Mouse (Mus musculus) forebrain, embryonic 16.5 days (tissue): Measurements from ENCODE around the gene Fuz. TPM values are rescaled to one million over a fixed set of nuclear protein-coding genes. Genes with fewer than 3 reads are reported as not detected.

ENCODE experiments used
- ATAC-seq: fragments of 200-750 bp; cut with Nextera tagmentation; 2 replicates; pipeline ENCODE4 v1.8.0; 2017; ENCODE audit warnings: mild to moderate bottlenecking, moderate library complexity
- H3K27ac ChIP-seq: fragments of 300-500 bp; sonication (generic); 2 replicates; pipeline ENCODE4 v1.5.1; 2014; ENCODE audit warnings: low read length, control low read depth
- H3K27me3 ChIP-seq: fragments of 300-500 bp; sonication (generic); replicated peaks from 2 replicates; pipeline ENCODE4 v1.6.1; 2014; ENCODE audit warnings: low read length; ENCODE audit not compliant: control insufficient read depth, insufficient read depth
- H3K36me3 ChIP-seq: fragments of 300-500 bp; sonication (generic); 2 replicates; pipeline ENCODE4 v1.6.1; 2014; ENCODE audit not compliant: control insufficient read depth, insufficient read depth
- H3K4me1 ChIP-seq: fragments of 300-500 bp; sonication (generic); replicated peaks from 2 replicates; pipeline ENCODE4 v1.6.1; 2014; ENCODE audit warnings: low read length; ENCODE audit not compliant: control insufficient read depth, insufficient read depth
- H3K4me2 ChIP-seq: fragments of 300-500 bp; sonication (generic); 2 replicates; pipeline ENCODE4 v1.6.1; 2014; ENCODE audit warnings: mild to moderate bottlenecking, low read length, control low read depth
- H3K4me3 ChIP-seq: fragments of 300-500 bp; sonication (generic); replicated peaks from 2 replicates; pipeline ENCODE4 v1.5.1; 2014; ENCODE audit warnings: mild to moderate bottlenecking, low read length, control low read depth
- H3K9ac ChIP-seq: fragments of 300-500 bp; sonication (generic); replicated peaks from 2 replicates; pipeline ENCODE4 v1.6.1; 2014; ENCODE audit warnings: low read depth, low read length, control low read depth
- H3K9me3 ChIP-seq: fragments of 300-500 bp; sonication (generic); 2 replicates; pipeline ENCODE4 v1.6.1; 2016; ENCODE audit warnings: low read length; ENCODE audit not compliant: control insufficient read depth
- WGBS: fragments of 180-500 bp; shearing (Covaris S2); extraction: QIAGEN DNeasy Blood & Tissue Kit; methylation state at CpG from one replicate; pipeline ENCODE4 v1.1.7; 2014; 5-methylcytosine and 5-hydroxymethylcytosine counted together
- polyA plus RNA-seq: library from polyadenylated mRNA; unstranded; fragments of >200 nt; fragmentation: Nextera tagmentation; extraction: Ambion mirVana; gene quantifications from 2 replicates; pipeline ENCODE4 v1.2.1, GENCODE M21; 2015

The Fuz gene
- polyA plus RNA-seq, 1 experiment from 2014 or later: 21.2 TPM

DNA sequence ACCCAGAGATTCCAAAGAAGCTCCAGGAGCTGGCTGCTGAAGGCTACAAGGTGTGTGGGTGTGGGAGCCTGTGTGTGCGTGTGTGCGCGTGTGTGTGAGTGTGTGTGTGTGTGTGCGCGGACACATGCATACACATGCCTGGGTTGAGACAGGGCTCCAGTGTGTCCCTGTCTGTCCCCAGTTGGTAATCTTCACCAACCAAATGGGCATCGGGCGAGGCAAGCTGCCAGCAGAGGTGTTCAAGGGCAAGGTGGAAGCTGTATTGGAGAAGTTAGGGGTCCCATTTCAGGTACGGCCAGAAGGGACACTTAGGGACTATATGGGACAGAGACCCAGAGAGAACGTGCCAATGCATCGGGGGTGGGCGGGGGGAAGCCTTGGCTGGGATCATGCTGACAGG, 36.0 kb upstream of the Fuz start:
- Histone ChIP-seq H3K9me3 (no peaks in the 10 kb centered on the region), H3K27me3 (no peaks in the 10 kb centered on the region), H3K9ac (no peak overlapping the region), H3K4me3 (no peak overlapping the region), H3K36me3 (peaks cover 23% of the 10 kb centered on the region), H3K4me2 (no peak overlapping the region), H3K27ac (no peak overlapping the region), H3K4me1 (peaks cover 31% of the 10 kb centered on the region)
- no peak for ATAC-seq
- WGBS: 91% methylated on average over 11 of the region's 11 CpGs

DNA sequence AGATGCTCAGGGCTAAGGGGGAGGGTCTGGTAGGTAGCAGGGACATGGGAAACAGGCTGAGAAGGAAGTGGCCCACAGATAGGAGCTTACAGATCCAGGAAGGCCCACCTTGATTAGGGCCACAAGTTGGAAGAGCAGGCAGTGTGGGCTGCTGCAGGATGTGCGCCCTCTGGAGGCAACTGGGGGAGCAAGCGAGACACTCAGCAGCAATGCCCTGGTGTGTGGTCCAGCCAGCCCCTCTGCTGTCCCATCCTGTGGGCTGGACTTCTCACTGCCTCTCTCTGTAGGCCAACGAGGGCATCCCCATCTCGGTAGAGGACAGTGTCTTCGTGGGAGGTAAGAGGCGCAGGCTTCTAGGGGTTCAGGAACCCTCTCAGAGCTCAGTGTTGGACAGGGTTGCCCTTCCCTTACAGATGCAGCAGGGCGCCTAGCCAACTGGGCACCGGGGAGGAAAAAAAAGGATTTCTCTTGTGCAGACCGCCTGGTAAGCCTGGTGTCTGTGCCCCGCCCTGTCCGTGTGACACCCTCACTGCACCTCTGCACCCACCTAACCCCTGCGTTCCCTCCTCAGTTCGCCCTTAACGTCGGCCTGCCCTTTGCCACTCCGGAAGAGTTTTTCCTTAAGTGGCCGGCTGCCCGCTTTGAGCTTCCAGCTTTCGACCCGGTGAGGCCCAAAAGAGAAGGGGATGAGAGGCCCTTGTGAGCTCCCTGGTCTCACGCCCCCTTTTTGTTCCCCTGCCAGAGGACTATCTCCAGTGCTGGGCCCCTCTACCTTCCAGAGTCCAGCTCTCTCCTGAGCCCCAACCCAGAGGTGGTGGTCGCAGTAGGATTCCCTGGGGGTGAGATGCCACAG, 35.1 kb upstream of the Fuz start:
- H3K9ac ChIP-seq: no peak overlapping the region
- H3K4me1 ChIP-seq: peaks cover 36% of the 10 kb centered on the region
- H3K9me3 ChIP-seq: no peaks in the 10 kb centered on the region
- ATAC-seq: peak; percentile 22; the same call in 1 of the 2 replicates
- no peaks in the 10 kb centered on the region for H3K27me3 ChIP-seq
- H3K4me2 ChIP-seq: no peak overlapping the region
- H3K36me3 ChIP-seq: peaks cover 28% of the 10 kb centered on the region
- peak overlapping the region; percentile 52; the same call in 1 of the 2 replicates for H3K27ac ChIP-seq
- WGBS: 53% methylated on average over 22 of the region's 22 CpGs
- no peak overlapping the region for H3K4me3 ChIP-seq

DNA sequence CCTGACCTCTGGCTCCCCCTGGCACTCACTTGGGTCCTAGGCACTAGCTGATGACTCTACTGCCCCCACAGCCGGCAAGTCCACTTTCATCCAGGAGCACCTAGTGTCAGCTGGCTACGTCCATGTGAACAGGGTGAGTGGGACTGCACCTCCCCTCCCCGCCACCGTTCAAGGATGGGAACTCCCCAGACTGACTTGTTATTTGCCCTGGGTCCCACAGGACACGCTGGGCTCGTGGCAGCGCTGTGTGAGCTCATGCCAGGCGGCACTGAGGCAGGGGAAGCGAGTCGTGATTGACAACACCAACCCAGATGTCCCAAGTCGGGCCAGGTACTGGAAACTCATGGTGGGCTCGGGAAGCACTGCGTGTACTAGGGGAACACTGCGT, 34.5 kb upstream of the Fuz start:
- WGBS: 75% methylated on average over 14 of the region's 14 CpGs
- ATAC-seq: no peak
- no peak overlapping the region for H3K4me3 ChIP-seq
- no peaks in the 10 kb centered on the region for H3K27me3 ChIP-seq
- H3K9me3 ChIP-seq: no peaks in the 10 kb centered on the region
- peaks cover 41% of the 10 kb centered on the region for H3K4me1 ChIP-seq
- no peak overlapping the region for H3K27ac ChIP-seq
- H3K4me2 ChIP-seq: no peak overlapping the region
- peaks cover 28% of the 10 kb centered on the region for H3K36me3 ChIP-seq
- H3K9ac ChIP-seq: no peak overlapping the region

DNA sequence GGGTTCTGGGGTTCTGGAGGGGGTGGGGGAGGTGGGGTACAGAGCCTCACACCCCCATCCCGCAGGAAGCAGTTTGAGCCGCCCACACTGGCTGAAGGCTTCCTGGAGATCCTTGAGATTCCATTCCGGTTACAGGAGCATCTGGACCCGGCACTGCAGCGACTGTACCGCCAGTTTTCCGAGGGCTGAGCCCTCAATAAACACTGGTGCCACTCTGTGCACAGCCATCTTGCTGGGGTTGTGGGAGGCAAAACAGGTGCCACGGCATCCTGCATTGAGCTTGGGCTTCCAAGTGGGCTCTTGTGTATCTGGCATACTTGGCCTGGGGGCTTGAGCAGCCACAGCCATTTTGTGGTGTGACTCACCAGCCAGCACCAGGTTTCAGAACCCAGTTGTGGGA, 33.4 kb upstream of the Fuz start:
- WGBS: 78% methylated on average over 8 of the region's 8 CpGs
- Histone ChIP-seq H3K4me3 (no peak overlapping the region), H3K36me3 (peaks cover 28% of the 10 kb centered on the region), H3K27ac (no peak overlapping the region), H3K9me3 (no peaks in the 10 kb centered on the region), H3K4me2 (no peak overlapping the region), H3K27me3 (no peaks in the 10 kb centered on the region), H3K9ac (no peak overlapping the region), H3K4me1 (peaks cover 48% of the 10 kb centered on the region)
- ATAC-seq: no peak

DNA sequence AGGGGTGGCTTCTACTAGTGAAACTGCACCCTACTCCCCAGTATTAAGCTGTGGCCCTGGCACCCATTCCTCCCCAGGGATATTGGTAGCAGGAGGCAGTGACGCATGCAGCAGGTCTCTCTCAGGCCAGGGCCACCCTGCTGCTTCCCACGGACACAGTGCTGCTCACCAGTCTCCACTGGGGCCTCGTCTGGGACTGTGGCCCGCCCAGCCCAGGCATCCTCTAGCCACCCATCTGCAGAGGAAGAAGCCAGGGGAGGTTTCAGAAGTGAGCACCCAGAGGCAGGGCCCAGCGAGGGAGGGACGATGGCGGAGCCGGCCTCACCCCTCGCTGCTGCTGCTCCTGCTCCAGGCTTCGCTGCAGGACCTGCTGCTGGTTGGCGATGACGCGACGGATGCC, 32.7 kb upstream of the Fuz start:
- Histone ChIP-seq H3K27me3 (no peaks in the 10 kb centered on the region), H3K4me3 (no peak overlapping the region), H3K27ac (no peak overlapping the region), H3K4me2 (no peak overlapping the region), H3K36me3 (peaks cover 28% of the 10 kb centered on the region), H3K4me1 (peaks cover 48% of the 10 kb centered on the region), H3K9ac (no peak overlapping the region), H3K9me3 (no peaks in the 10 kb centered on the region)
- WGBS: 90% methylated on average over 14 of the region's 14 CpGs
- no peak for ATAC-seq

DNA sequence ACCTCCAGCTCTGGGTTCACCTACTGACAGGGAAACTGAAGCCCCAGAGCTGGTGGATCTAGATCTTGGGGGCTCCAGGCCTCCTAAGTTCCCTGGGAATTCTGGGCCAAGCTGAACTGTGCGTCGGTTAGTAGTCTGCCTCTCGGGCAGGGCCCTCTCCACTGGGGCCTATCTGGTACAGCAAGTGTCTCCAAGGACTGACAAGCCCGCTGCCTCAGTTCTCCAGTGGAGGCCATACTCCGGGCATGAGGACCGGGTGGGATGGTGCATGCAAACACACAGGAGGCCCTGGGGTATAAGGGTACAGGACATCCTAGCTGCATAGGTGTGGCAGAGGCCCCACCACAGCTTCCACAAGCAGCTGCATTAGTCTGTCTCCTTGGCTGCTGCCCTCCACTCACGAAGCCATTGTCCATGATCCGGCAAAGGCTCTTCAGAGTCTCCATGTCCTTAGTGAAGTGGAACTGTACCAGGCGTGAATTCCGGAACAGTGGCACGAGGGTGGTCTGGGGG, 31.8 kb upstream of the Fuz start:
- H3K36me3 ChIP-seq: peaks cover 28% of the 10 kb centered on the region
- no peak overlapping the region for H3K27ac ChIP-seq
- peaks cover 44% of the 10 kb centered on the region for H3K4me1 ChIP-seq
- no peak for ATAC-seq
- WGBS: 82% methylated on average over 11 of the region's 11 CpGs
- H3K4me2 ChIP-seq: no peak overlapping the region
- no peak overlapping the region for H3K9ac ChIP-seq
- no peaks in the 10 kb centered on the region for H3K9me3 ChIP-seq
- no peak overlapping the region for H3K4me3 ChIP-seq
- no peaks in the 10 kb centered on the region for H3K27me3 ChIP-seq

DNA sequence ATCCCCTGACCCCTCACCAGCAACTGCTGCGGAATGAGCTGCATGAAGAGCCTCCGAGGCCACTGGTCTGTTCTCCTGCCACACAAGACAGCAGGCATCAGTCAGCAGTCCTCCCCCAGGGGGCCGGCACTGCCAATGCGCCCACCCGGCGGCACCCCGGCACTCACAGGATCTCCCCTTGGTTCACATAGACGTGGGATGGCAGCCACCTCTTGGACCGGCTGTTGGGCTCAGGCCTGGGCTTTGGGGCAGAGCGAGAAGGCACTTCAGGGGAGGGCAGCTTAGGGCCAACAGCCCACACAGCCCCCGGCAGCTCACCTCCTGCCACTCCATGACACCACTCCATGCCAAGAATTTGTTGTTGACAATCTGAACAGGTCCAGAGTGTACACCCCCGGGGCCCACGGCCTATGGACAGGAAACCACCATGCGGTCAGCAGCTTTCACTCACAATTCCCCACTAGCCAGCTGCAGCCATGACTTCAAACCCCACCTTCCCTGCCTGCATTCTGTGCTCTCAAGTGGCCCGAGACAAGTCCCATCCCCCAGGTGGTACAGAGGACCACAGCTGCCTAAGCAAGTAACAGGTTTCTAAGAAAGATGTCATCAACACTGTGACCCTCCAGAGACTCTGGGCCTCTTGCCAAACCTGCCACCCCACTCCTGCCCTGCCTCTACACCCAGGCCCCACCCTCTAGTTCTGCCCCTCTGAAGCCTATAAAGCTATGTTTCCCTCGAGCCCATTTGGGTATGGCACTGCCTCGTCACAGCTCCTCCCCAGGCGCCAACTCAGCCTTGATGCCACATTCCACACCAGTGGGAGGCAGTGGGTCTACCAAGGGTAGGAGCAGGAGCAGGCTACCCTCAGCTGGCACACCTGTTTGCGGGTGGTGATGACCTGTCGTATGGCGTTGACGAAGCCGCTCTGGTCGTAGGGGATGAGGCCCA, 31.0 kb upstream of the Fuz start:
- peaks cover 44% of the 10 kb centered on the region for H3K4me1 ChIP-seq
- no peak for ATAC-seq
- H3K9ac ChIP-seq: no peak overlapping the region

DNA sequence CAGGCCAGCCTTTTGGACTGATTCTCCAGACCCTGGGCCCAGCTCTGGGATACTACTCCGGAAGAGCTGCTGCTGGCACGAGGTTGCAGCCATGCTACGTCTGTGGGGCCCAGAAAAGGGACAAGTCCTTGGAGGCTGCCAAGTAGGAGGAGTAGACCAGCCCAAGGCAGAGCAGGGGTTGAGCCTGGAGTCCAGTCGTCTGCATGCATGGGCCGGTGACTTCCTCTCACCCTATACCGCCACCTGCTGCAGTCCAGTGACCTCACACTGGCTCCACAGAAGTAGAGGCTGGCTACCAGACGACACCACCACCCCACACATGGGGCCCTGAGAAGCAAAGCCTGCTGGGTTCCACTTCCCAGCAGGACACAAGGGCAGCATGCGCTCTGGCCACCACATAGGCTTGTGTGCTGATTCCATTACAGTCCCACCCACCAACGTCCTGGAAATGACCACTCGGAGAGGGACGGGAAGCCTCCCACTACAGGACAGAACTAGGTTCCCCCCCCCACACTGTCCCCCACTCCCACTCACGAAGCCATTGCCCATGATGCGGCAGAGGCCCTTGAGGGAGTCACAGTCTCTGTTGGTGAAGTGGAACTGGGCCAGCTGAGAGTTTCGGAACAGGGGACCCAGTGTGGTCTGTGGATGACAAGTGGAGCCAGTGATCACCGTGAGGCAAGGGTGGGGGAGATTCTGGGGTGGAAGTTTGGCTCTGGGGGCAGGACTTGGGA, 29.4 kb upstream of the Fuz start:
- Histone ChIP-seq H3K4me2 (peak overlapping the region; percentile 95), H3K9ac (0 out of 2 replicates have a peak overlapping the region, but pooled peaks have one; percentile 28), H3K27me3 (no peaks in the 10 kb centered on the region), H3K4me3 (no peak overlapping the region), H3K4me1 (peaks cover 44% of the 10 kb centered on the region), H3K27ac (no peak overlapping the region), H3K9me3 (no peaks in the 10 kb centered on the region), H3K36me3 (peaks cover 28% of the 10 kb centered on the region)
- ATAC-seq: no peak
- 41% methylated on average over 15 of the region's 15 CpGs for WGBS

More for the DNA sequence above, 31.0 kb upstream of the Fuz start:
- Histone ChIP-seq H3K9me3 (no peaks in the 10 kb centered on the region), H3K4me3 (no peak overlapping the region), H3K27me3 (no peaks in the 10 kb centered on the region), H3K4me2 (no peak overlapping the region), H3K27ac (no peak overlapping the region), H3K36me3 (peaks cover 28% of the 10 kb centered on the region)
- 80% methylated on average over 24 of the region's 24 CpGs for WGBS
